Comparison of ENCODE assay signal across 9 mouse cellular contexts in genomic region chr8:95599861-95600260, GRCm38 (mm10). TPM values are rescaled to one million over a fixed set of nuclear protein-coding genes. Genes with fewer than 3 reads are reported as not detected.
A peak's percentile ranks its signal among the peaks of the same experiment; 100 is the strongest.
DNase-seq lines count a peak whose midpoint lies in the region; ATAC-seq and TF ChIP-seq lines count a peak whose summit lies in the region.
"Had no signal": no experiment of that assay in that cellular context is flagged by ENCODE, and none has a peak within 500 bp of the region (broad histone marks: within the 10 kb centered on the region; RNA-seq: fewer than 3 reads in every experiment).

No protein-coding gene starts in this region.

- dilution Hi-C loops in CH12.LX (cut with MboI; ENCODE audit: extremely low pct_ligation_motif_present, extremely low pct_unique_long_range_greater_than_20kb, low sequenced_read_pairs), result no loop called here

- DNase-seq in 3T3-L1 (ENCODE audit: low read depth, low spot score) (peak; percentile 76), CH12.LX (ENCODE audit: extremely low read depth) (peak; percentile 51)
- DNase-seq in cerebellum, adult 8-10 months, result peak; percentile 57
- DNase-seq in frontal cortex, postnatal 14 days (ENCODE audit: low spot score in 2 of 2), result peak; percentile 60 to 77
- peak; percentile 28 for DNase-seq in kidney, adult 2 months
- no peak for DNase-seq in liver, adult 2 months (ENCODE audit: extremely low read depth, low read depth, low spot score)
- DNase-seq in urinary bladder, postnatal 36 days (ENCODE audit: low spot score in 2 of 2), result peak; percentile 10 to 26

- TF ChIP-seq POLR2A in CH12.LX (IDR thresholded peaks at IDR 0.05; ENCODE audit: low read depth, low read length), result no peak
- TF ChIP-seq POLR2A in kidney, adult 2 months (IDR thresholded peaks at IDR 0.05; ENCODE audit: low read depth, low read length), result no peak
- no peak for TF ChIP-seq POLR2A in liver, adult 2 months (IDR thresholded peaks at IDR 0.05; ENCODE audit: extremely low read depth, insufficient read depth, low read length)

- TF ChIP-seq EP300 in CH12.LX (IDR thresholded peaks at IDR 0.05; ENCODE audit: low read length), result no peak

- H3K9ac ChIP-seq in CH12.LX (ENCODE audit: insufficient read depth, low read depth), result no peak overlapping the region
- H3K9ac ChIP-seq in liver, adult 2 months (ENCODE audit: low read depth, low read length), result no peak overlapping the region
- no peak overlapping the region for H3K9ac ChIP-seq in neural tube, embryonic 12.5 days

- H3K79me2 ChIP-seq in CH12.LX (replicated peaks; ENCODE audit: control insufficient read depth, extremely low read depth, insufficient read depth, poor library complexity, severe bottlenecking), result no peaks in the 10 kb centered on the region
- no peaks in the 10 kb centered on the region for H3K79me2 ChIP-seq in liver, adult 2 months (ENCODE audit: control insufficient read depth, insufficient read depth, low read length)

- 10% methylated on average over 11 of the region's 11 CpGs for WGBS in kidney, adult 2 months
- 18% methylated on average over 11 of the region's 11 CpGs for WGBS in liver, adult 2 months
- WGBS in neural tube, embryonic 12.5 days, result 12% methylated on average over 11 of the region's 11 CpGs

- H3K27me3 ChIP-seq in CH12.LX (replicated peaks), result no peaks in the 10 kb centered on the region
- no peaks in the 10 kb centered on the region for H3K27me3 ChIP-seq in kidney, adult 2 months (replicated peaks; ENCODE audit: control insufficient read depth, insufficient read depth, low read length)
- no peaks in the 10 kb centered on the region for H3K27me3 ChIP-seq in liver, adult 2 months (ENCODE audit: control insufficient read depth, insufficient read depth, low read length)
- H3K27me3 ChIP-seq in neural tube, embryonic 12.5 days (replicated peaks), result no peaks in the 10 kb centered on the region

- TF ChIP-seq RAD21 in CH12.LX (IDR thresholded peaks at IDR 0.05; ENCODE audit: low read depth, low read length), result peak; percentile 82

- H3K4me2 ChIP-seq in CH12.LX (ENCODE audit: insufficient read depth, low read depth, poor library complexity, severe bottlenecking), result no peak overlapping the region
- peak overlapping the region; percentile 30; the same call in 1 of the 2 replicates for H3K4me2 ChIP-seq in neural tube, embryonic 12.5 days (replicated peaks)

- in situ Hi-C loops in CH12.LX (cut with MboI; ENCODE audit: low pct_ligation_motif_present, low pct_unique_long_range_greater_than_20kb, low sequenced_read_pairs), result loop anchor here (5.0 kb wide), 1 partner anchor 97 kb away; no protein-coding TSS in a partner anchor

- H3K4me1 ChIP-seq in CH12.LX (ENCODE audit: control insufficient read depth in 1 of 2, insufficient read depth in 2 of 2), result no peaks in the 10 kb centered on the region
- H3K4me1 ChIP-seq in kidney, adult 2 months (ENCODE audit: control insufficient read depth, insufficient read depth, low read length), result no peaks in the 10 kb centered on the region
- no peaks in the 10 kb centered on the region for H3K4me1 ChIP-seq in liver, adult 2 months (ENCODE audit: control insufficient read depth, insufficient read depth, low read length)
- no peaks in the 10 kb centered on the region for H3K4me1 ChIP-seq in neural tube, embryonic 12.5 days

- no peaks in the 10 kb centered on the region for H3K36me3 ChIP-seq in CH12.LX (replicated peaks in 1 of 2; ENCODE audit: control insufficient read depth in 1 of 2, insufficient read depth in 1 of 2, low read length in 1 of 2)
- H3K36me3 ChIP-seq in kidney, adult 2 months (ENCODE audit: control insufficient read depth, insufficient read depth, low read length), result no peaks in the 10 kb centered on the region
- no peaks in the 10 kb centered on the region for H3K36me3 ChIP-seq in liver, adult 2 months (ENCODE audit: control insufficient read depth, insufficient read depth, low read length)
- H3K36me3 ChIP-seq in neural tube, embryonic 12.5 days, result no peaks in the 10 kb centered on the region

- H3K27ac ChIP-seq in CH12.LX (ENCODE audit: insufficient read depth, low read depth), result no peak overlapping the region
- no peak overlapping the region for H3K27ac ChIP-seq in kidney, adult 2 months (ENCODE audit: insufficient read depth, low read depth, low read length)
- no peak overlapping the region for H3K27ac ChIP-seq in liver, adult 2 months (replicated peaks; ENCODE audit: insufficient read depth, low read depth, low read length)
- no peak overlapping the region for H3K27ac ChIP-seq in neural tube, embryonic 12.5 days

- no peak overlapping the region for H3K4me3 ChIP-seq in CH12.LX (replicated peaks in 1 of 3; ENCODE audit: low read depth in 2 of 3, low read length in 2 of 3, poor library complexity in 1 of 3)
- H3K4me3 ChIP-seq in kidney, adult 2 months (ENCODE audit: insufficient read depth, low read depth, low read length), result no peak overlapping the region
- H3K4me3 ChIP-seq in liver, adult 2 months (ENCODE audit: insufficient read depth, low read depth, low read length), result no peak overlapping the region
- no peak overlapping the region for H3K4me3 ChIP-seq in neural tube, embryonic 12.5 days

- peak; percentile 58; the same call in 1 of the 2 replicates for ATAC-seq in neural tube, embryonic 12.5 days (ENCODE audit: low FRiP score, low read depth)

- H3K9me3 ChIP-seq in CH12.LX (replicated peaks; ENCODE audit: low read length), result no peaks in the 10 kb centered on the region
- H3K9me3 ChIP-seq in neural tube, embryonic 12.5 days, result no peaks in the 10 kb centered on the region

- TF ChIP-seq CTCF in CH12.LX (conservative IDR thresholded peaks at IDR 0.05 in 1 of 2, IDR thresholded peaks at IDR 0.05 in 1 of 2; ENCODE audit: low read depth in 2 of 2, low read length in 2 of 2), result peak; percentile 78 to 83
- TF ChIP-seq CTCF in kidney, adult 2 months (conservative IDR thresholded peaks at IDR 0.05; ENCODE audit: insufficient read depth, insufficient read length, low read depth, low read length), result peak; percentile 67
- peak; percentile 61 for TF ChIP-seq CTCF in liver, adult 2 months (IDR thresholded peaks at IDR 0.05; ENCODE audit: low read depth, low read length)

TF ChIP-seq in CH12.LX, 34 proteins besides CTCF, POLR2A, EP300 and RAD21:
- TF ChIP-seq UBTF (IDR thresholded peaks at IDR 0.05; ENCODE audit: low read depth, low read length) (no peak), SMC3 (IDR thresholded peaks at IDR 0.05; ENCODE audit: low read depth, low read length) (peak; percentile 65)

RNA-seq across cellular contexts. Expression of gene Prss54, which starts 23.7 kb away (rescaled TPM):
- not detected in 2 replicates for total RNA-seq in CH12.LX (2012; rRNA removed)
- not detected in 2 replicates for total RNA-seq in CH12.LX (2014; rRNA removed)
- polyA plus RNA-seq in CH12.LX (2012; ENCODE audit: insufficient read length, low read depth), result not detected in 2 replicates
- polyA plus RNA-seq in kidney, adult 2 months (2012; rRNA removed), result 0.08 TPM in 1 of 2 replicates, not detected in the other
- total RNA-seq in liver, adult 2 months (2014; rRNA removed), result not detected in 2 replicates
- polyA plus RNA-seq in liver, adult 2 months (2012; rRNA removed), result not detected in 2 replicates
- not detected in 2 replicates for polyA plus RNA-seq in neural tube, embryonic 12.5 days (2016; fragmentation: Nextera tagmentation; extraction: Ambion mirVana)
- polyA plus RNA-seq: large intestine, adult 2 months had no signal

RNA-seq across cellular contexts. Expression of gene Gins3, which starts 33.4 kb away (rescaled TPM):
- total RNA-seq in CH12.LX (2012; rRNA removed) (10.4 and 13.9 TPM in 2 replicates), CH12.LX (2014; rRNA removed) (18.0 and 19.4 TPM in 2 replicates)
- 14.2 and 15.8 TPM in 2 replicates for polyA plus RNA-seq in CH12.LX (2012; ENCODE audit: insufficient read length, low read depth)
- 0.81 and 1.1 TPM in 2 replicates for polyA plus RNA-seq in kidney, adult 2 months (2012; rRNA removed)
- 0.54 and 0.83 TPM in 2 replicates for total RNA-seq in liver, adult 2 months (2014; rRNA removed)
- 0.31 and 0.32 TPM in 2 replicates for polyA plus RNA-seq in liver, adult 2 months (2012; rRNA removed)
- 16.1 and 17.2 TPM in 2 replicates for polyA plus RNA-seq in neural tube, embryonic 12.5 days (2016; fragmentation: Nextera tagmentation; extraction: Ambion mirVana)
